Mouse (Mus musculus): ENCODE measurements around the gene Pphln1. TPM values are rescaled to one million over a fixed set of nuclear protein-coding genes. Genes with fewer than 3 reads are reported as not detected.

Pphln1 gene
- total RNA-seq, 1 experiment from 2014 or later = 33.3 TPM

- ATAC-seq (replicated peaks in 1 of 2; ENCODE audit: insufficient read depth in 1 of 2, low FRiP score in 2 of 2, low TSS enrichment in 1 of 2, low read depth in 1 of 2, poor library complexity in 2 of 2, severe bottlenecking in 2 of 2) = peak; percentile 60 to 75; a peak in 3 of 4 replicates
Observed at GRCm38 (mm10) chr15:93518941-93519835, 121.0 kb downstream of the Pphln1 start.

- no peak for ATAC-seq (replicated peaks in 1 of 2; ENCODE audit: insufficient read depth in 1 of 2, low FRiP score in 2 of 2, low TSS enrichment in 1 of 2, low read depth in 1 of 2, poor library complexity in 2 of 2, severe bottlenecking in 2 of 2)
Observed at GRCm38 (mm10) chr15:93519836-93520826, 122.0 kb downstream of the Pphln1 start.

- ATAC-seq (replicated peaks in 1 of 2; ENCODE audit: insufficient read depth in 1 of 2, low FRiP score in 2 of 2, low TSS enrichment in 1 of 2, low read depth in 1 of 2, poor library complexity in 2 of 2, severe bottlenecking in 2 of 2) = no peak
Observed at GRCm38 (mm10) chr15:93521088-93521786, 123.1 kb downstream of the Pphln1 start.

GRCm38 (mm10) chr15:93521787-93522180 is 123.6 kb downstream of the Pphln1 start:
- ATAC-seq (replicated peaks in 1 of 2; ENCODE audit: insufficient read depth in 1 of 2, low FRiP score in 2 of 2, low TSS enrichment in 1 of 2, low read depth in 1 of 2, poor library complexity in 2 of 2, severe bottlenecking in 2 of 2) = no peak

GRCm38 (mm10) chr15:93525305-93525917 is 127.3 kb downstream of the Pphln1 start:
- no peak for ATAC-seq (replicated peaks in 1 of 2; ENCODE audit: insufficient read depth in 1 of 2, low FRiP score in 2 of 2, low TSS enrichment in 1 of 2, low read depth in 1 of 2, poor library complexity in 2 of 2, severe bottlenecking in 2 of 2)

GRCm38 (mm10) chr15:93529831-93530702 is 131.9 kb downstream of the Pphln1 start:
- ATAC-seq (replicated peaks in 1 of 2; ENCODE audit: insufficient read depth in 1 of 2, low FRiP score in 2 of 2, low TSS enrichment in 1 of 2, low read depth in 1 of 2, poor library complexity in 2 of 2, severe bottlenecking in 2 of 2) = no peak

GRCm38 (mm10) chr15:93530703-93531032 is 132.5 kb downstream of the Pphln1 start:
- no peak for ATAC-seq (replicated peaks in 1 of 2; ENCODE audit: insufficient read depth in 1 of 2, low FRiP score in 2 of 2, low TSS enrichment in 1 of 2, low read depth in 1 of 2, poor library complexity in 2 of 2, severe bottlenecking in 2 of 2)

GRCm38 (mm10) chr15:93536191-93536590 is 138.0 kb downstream of the Pphln1 start:
- no peak for ATAC-seq (replicated peaks in 1 of 2; ENCODE audit: insufficient read depth in 1 of 2, low FRiP score in 2 of 2, low TSS enrichment in 1 of 2, low read depth in 1 of 2, poor library complexity in 2 of 2, severe bottlenecking in 2 of 2)

- no peak for ATAC-seq (replicated peaks in 1 of 2; ENCODE audit: insufficient read depth in 1 of 2, low FRiP score in 2 of 2, low TSS enrichment in 1 of 2, low read depth in 1 of 2, poor library complexity in 2 of 2, severe bottlenecking in 2 of 2)
Observed at GRCm38 (mm10) chr15:93537745-93538144, 139.6 kb downstream of the Pphln1 start.

- ATAC-seq (replicated peaks in 1 of 2; ENCODE audit: insufficient read depth in 1 of 2, low FRiP score in 2 of 2, low TSS enrichment in 1 of 2, low read depth in 1 of 2, poor library complexity in 2 of 2, severe bottlenecking in 2 of 2) = no peak
Observed at GRCm38 (mm10) chr15:93538551-93539205, 140.5 kb downstream of the Pphln1 start.

GRCm38 (mm10) chr15:93539415-93539814 is 141.3 kb downstream of the Pphln1 start:
- ATAC-seq (replicated peaks in 1 of 2; ENCODE audit: insufficient read depth in 1 of 2, low FRiP score in 2 of 2, low TSS enrichment in 1 of 2, low read depth in 1 of 2, poor library complexity in 2 of 2, severe bottlenecking in 2 of 2) = no peak

Other genes starting within 250 kb of the Pphln1 start
- gene Gxylt1, start 123.2 kb upstream of the Pphln1 start, total RNA-seq (2017) = 21.4 and 24.7 TPM in 2 replicates
- 26.6 and 28.4 TPM in 2 replicates for gene Yaf2, start 61.4 kb upstream of the Pphln1 start, total RNA-seq (2017)
- gene Zcrb1, start within 50 bp of the Pphln1 start, total RNA-seq (2017) = 97.8 and 118 TPM in 2 replicates
- gene Prickle1, start 197.5 kb downstream of the Pphln1 start, total RNA-seq (2017) = 2.0 and 2.3 TPM in 2 replicates